Mouse (Mus musculus) T-cell, adult 2 months (primary cell): Measurements from ENCODE around the gene 2310007B03Rik.

Experiments used
- DNase-seq: peaks from one replicate; pipeline ENCODE4 v3.0.0; 2022; ENCODE audit warnings: low spot score

2310007B03Rik gene

GRCm38 (mm10) chr1:93159566-93160500 lies 915 bp downstream of the 2310007B03Rik start:
- DNase-seq, result no peak

- DNase-seq, result no peak
These were observed 1.8 kb downstream of the 2310007B03Rik start for GRCm38 (mm10) chr1:93158916-93159315.

DNA sequence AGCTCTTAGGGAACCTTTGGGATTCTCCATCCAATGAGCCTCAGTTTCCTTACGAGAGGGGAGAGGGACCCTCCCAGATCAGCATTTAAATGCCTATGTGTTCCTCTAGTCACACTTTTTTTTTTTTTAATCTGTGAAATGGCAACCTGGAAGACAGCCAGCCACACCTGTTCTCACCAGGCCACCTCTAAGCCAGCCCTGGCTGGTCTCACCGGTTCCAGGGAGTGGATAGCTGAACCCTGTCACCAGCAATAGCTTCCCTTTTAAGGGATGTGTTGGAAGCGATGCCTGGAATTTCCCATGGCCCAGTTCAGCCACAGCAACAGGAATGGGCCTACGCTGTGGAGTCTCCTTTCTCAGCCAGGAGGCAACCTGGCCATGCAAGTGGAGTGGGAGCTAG lies 3.2 kb downstream of the 2310007B03Rik start:
- no peak for DNase-seq

- no peak for DNase-seq
These were observed 9.7 kb downstream of the 2310007B03Rik start for GRCm38 (mm10) chr1:93150907-93151661.

GRCm38 (mm10) chr1:93144176-93144575 lies 16.6 kb downstream of the 2310007B03Rik start:
- DNase-seq, result no peak

- no peak for DNase-seq
These were observed 17.9 kb downstream of the 2310007B03Rik start for GRCm38 (mm10) chr1:93142871-93143270.

DNA sequence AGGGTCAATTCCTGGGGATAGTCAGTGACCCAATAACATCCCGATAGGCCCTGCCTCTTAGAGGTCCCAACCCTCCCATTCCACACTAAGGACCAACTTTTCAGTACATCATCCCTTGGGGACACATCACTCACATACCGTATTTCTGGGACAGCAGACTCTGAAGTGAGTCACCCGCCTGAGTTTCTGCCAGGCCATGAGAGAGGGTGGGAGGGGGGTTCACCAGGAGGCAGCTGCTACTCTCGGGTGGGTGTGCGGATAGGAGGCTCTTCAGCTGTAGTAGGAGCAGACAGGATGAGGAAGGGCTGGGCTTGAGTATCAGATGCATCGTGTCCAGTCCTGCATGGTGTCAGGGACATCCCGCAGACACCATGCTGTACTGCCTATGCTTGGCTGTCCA lies 21.0 kb downstream of the 2310007B03Rik start:
- DNase-seq, result no peak

DNA sequence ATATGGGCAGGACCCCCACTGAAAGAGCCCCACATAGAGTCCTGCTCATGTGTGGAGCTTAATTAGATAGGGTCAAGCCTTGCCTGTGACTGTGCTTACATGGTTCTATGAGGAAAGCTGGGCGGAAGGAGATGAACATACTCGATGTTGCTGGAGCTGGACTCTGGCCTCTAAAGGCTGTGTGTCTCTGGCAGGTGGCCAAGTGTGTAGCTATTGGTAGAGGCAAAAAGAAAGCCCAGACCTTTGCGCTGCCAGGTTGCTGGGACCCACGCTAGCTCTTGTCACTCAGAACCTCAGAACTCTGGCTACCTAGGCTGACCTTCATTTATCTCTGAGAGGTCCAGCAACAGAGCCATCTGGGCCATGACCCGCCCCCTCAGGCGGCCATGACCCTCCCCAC lies 22.2 kb downstream of the 2310007B03Rik start:
- DNase-seq, result no peak

DNA sequence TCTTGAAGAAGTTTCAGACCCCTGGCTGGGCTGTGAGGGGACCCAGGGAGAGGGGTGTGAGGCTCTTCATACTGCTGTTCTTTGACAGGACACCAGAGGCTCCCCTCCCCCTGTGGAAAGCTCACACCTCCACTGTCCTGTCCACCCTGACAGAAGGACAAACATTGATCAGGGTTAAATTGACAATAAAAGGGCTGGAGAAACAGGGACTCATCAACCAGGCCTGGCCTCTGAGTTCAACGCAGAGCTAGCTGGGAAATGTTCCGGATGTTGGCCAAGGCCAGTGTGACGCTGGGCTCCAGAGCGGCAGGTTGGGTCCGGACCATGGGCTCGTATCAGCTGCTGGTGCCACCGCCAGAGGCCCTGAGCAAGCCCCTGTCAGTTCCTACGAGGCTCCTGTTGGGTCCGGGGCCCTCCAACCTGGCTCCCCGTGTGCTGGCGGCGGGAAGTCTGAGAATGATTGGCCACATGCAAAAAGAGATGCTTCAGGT lies 25.7 kb downstream of the 2310007B03Rik start, which contains the start of gene Agxt:
Agxt (plus strand) TSS at position 205 of the 491 bp plus-strand sequence.
- no peak for DNase-seq

- no peak for DNase-seq
These were observed 28.1 kb downstream of the 2310007B03Rik start for GRCm38 (mm10) chr1:93132676-93133075.

DNA sequence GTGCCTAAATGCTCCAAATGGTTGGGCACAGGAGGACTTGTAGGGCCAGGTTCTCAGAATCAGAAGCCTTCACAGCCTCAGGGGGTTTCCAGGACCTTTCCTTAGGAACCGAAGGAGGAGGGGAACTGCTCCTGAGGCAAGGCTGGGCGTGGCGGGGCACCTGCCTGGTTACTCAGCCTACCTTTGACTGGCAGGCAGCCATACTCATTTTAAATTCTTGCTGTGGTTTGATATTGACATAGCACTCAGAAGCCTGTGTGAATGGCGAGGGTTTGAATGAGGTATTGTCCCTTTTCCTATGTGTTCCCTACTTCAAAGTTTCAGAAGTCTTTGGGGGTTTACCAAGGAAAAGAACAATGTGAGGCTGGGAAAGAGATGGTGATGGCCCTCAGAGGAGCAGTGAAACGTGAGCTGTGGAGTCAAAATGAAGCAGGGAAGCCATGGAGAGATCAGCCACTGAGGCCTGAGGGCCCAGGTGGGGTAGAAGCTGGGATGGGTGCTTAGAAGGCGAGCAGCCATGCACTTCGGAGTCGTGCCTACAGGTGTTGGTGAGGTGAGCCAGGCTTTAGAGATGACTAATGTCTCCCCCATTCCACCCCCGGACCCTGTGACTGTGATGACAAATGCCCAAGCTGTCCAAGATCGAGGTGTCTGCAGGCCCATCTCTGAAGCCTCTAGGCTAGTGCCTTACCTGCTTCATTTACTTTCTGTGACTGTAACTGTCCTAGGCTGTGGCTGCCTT lies 30.3 kb downstream of the 2310007B03Rik start:
- DNase-seq, result no peak

DNA sequence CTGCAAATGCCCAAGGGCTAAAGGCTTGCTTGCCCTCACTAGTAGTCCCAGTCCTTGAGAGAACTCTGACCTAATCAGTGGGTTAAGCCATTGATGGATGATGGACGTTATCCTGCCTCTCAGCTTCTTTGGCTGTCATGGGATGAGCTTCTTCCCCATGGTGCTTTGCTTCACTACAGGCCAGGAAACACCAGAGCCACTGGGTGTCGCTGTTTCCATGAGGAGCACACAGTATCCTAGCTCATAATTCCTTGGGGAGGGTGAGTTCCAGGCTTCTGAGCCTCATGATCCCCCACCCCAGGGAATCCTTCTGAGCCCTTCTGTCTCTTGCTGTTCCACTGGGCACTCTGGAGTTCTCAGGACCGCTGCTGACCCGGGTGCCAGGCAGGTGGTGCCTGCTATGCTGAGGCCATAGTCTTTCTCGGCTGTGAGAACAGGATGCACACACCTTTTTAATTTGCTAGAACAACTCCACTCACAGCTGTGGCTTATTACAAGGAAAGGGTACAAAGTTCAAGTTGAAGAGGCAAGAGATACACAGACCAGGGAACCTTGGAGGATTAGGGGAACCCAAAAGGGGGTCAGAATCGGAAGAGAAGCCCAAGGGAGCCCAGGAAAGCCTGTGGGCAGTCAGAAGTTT lies 31.9 kb downstream of the 2310007B03Rik start:
- DNase-seq, result no peak

GRCm38 (mm10) chr1:93128209-93128608 lies 32.5 kb downstream of the 2310007B03Rik start:
- DNase-seq, result no peak

- DNase-seq, result no peak
These were observed 35.5 kb downstream of the 2310007B03Rik start for GRCm38 (mm10) chr1:93125256-93125655.

DNA sequence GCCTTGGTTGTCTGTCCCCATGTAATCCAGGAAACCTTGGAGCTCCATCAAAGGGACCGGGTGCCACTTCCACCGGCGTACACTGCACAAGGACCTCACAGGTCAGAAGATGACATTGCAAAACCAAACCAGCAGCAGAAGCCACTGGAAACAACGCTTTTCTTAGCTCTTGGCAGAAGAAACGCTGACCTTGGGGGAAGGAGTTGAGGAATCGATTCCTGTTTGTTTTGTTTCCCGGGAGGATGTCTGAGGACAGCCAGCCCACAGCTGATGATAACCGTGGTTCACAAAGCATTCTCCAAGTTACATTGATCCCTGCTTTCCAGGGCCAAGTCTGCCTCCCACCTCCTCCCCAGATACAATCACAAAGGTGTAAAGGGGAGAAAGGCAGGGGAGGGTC lies 36.7 kb downstream of the 2310007B03Rik start:
- DNase-seq, result no peak

DNA sequence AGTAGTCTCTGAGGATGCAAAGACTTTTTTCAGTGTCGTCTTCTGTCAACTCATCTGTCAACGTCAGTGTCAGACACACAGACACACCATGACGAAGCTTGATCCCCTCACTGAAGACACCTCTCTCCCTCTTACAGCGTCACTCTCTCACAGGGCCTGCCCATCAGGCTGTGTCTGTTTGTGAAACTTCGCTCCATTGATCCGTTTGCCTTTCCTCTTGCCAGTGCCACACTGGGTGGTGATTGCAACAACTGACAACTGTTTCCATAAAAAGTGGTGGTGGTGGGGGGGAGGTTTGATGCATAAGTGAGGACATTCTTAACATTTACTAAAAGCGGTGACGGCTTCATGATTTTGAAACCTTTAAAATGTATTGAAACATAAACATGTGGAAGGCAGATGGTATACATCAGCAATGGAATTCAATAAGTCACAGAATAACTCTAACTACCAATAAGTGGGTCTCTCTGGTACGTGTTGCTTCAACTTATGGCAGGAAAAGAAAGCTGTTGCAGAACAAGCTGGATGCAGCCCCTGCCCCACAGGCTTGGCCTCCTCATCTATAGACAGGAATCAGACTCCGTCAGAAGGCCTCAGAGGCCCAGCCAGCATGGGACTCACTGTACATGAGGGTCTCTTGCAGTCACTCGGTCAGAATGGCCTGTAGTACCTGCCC lies 37.4 kb downstream of the 2310007B03Rik start:
- DNase-seq, result no peak

- no peak for DNase-seq
These were observed 41.9 kb downstream of the 2310007B03Rik start for GRCm38 (mm10) chr1:93118816-93119215.

DNA sequence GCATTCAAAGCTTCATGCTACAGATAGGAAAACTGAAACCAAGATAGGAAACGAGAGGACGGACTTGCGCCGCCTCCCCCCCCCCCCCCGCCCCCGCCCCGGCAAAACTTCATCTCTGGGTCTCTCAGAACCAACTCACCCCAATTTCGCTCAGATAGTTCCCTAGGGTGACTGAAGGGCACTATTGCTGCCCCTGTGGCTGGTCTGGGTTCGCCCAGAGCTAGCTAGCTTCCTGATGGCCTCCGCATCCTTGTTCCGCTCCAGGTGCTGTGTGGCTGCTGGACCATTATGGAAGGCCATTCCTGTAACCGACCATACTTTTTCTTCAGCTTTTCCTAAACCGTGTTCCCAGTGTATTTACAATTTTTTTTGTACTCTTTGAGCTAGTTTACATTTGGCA lies 45.3 kb downstream of the 2310007B03Rik start:
- DNase-seq, result no peak

- peak; percentile 23 for DNase-seq
These were observed 45.9 kb downstream of the 2310007B03Rik start for GRCm38 (mm10) chr1:93114713-93115463.

GRCm38 (mm10) chr1:93102700-93103099 lies 58.0 kb downstream of the 2310007B03Rik start:
- no peak for DNase-seq
